Mouse (Mus musculus) ES-E14 (cell line): ENCODE results near the gene Abhd5. TPM values are rescaled to one million over a fixed set of nuclear protein-coding genes. Genes with fewer than 3 reads are reported as not detected.

ENCODE experiments used
- DNase-seq: peaks from one replicate; pipeline ENCODE4 v3.0.0-alpha.2; 2013; ENCODE audit warnings: low read depth, low spot score
- H3K27ac ChIP-seq: 2 replicates; pipeline ENCODE4 v1.5.1; 2012; ENCODE audit warnings: low read depth, mild to moderate bottlenecking, low read length, moderate library complexity, mixed read lengths; ENCODE audit not compliant: poor library complexity, insufficient read depth, severe bottlenecking
- H3K36me3 ChIP-seq: 2 replicates; pipeline ENCODE4 v1.6.1; 2012; ENCODE audit warnings: mild to moderate bottlenecking, low read length, moderate library complexity, mixed read lengths; ENCODE audit not compliant: control insufficient read depth, poor library complexity, insufficient read depth, severe bottlenecking
- H3K4me1 ChIP-seq, 2 experiments: fragments of 150-350 bp in 1 of 2; sonication (generic) in 1 of 2; 2 replicates each; pipeline ENCODE4 v1.6.1; 2012; ENCODE audit warnings: low read length in 2 of 2, mild to moderate bottlenecking in 1 of 2, mixed read lengths in 1 of 2; ENCODE audit not compliant: control insufficient read depth in 2 of 2, insufficient read depth in 2 of 2, poor library complexity in 1 of 2
- H3K4me3 ChIP-seq, 2 experiments: fragments of 150-350 bp in 1 of 2; sonication (generic) in 1 of 2; 2 replicates each; pipeline ENCODE4 v1.5.1; 2012; ENCODE audit warnings: low read length in 2 of 2, low read depth in 1 of 2, mild to moderate bottlenecking in 1 of 2, mixed read lengths in 1 of 2; ENCODE audit not compliant: insufficient read depth in 1 of 2, poor library complexity in 1 of 2, severe bottlenecking in 1 of 2
- H3K9ac ChIP-seq: 2 replicates; pipeline ENCODE4 v1.6.1; 2012; ENCODE audit warnings: low read depth, mild to moderate bottlenecking, low read length, mixed read lengths; ENCODE audit not compliant: poor library complexity, insufficient read depth, severe bottlenecking
- H3K9me3 ChIP-seq: fragments of 150-350 bp; sonication (generic); 2 replicates; pipeline ENCODE4 v1.6.1; 2012; ENCODE audit warnings: low read depth, mild to moderate bottlenecking, low read length; ENCODE audit not compliant: control insufficient read depth, insufficient read depth
- CHD2 ChIP-seq: IDR thresholded peaks from 2 replicates; pipeline ENCODE4 v1.6.1; 2014; ENCODE audit warnings: mild to moderate bottlenecking, low read depth, low read length, inconsistent platforms
- HCFC1 ChIP-seq: IDR thresholded peaks from 2 replicates; pipeline ENCODE4 v1.6.1; 2012; ENCODE audit warnings: low read length, inconsistent platforms, borderline replicate concordance; ENCODE audit not compliant: insufficient read depth
- MAFK ChIP-seq: IDR thresholded peaks from 2 replicates; pipeline ENCODE4 v1.6.1; 2014; ENCODE audit warnings: mild to moderate bottlenecking, low read depth, low read length, inconsistent platforms; ENCODE audit not compliant: insufficient read depth
- ZC3H11A ChIP-seq: IDR thresholded peaks from 2 replicates; pipeline ENCODE4 v1.6.1; 2012; ENCODE audit warnings: low read depth, mild to moderate bottlenecking, inconsistent platforms, low read length, borderline replicate concordance
- ZNF384 ChIP-seq: IDR thresholded peaks from 2 replicates; pipeline ENCODE4 v1.6.1; 2012; ENCODE audit warnings: low read depth, low read length, inconsistent platforms
- in situ Hi-C, 2 experiments: fragments of 600-800 bp; cut with MboI; formaldehyde crosslinking; loops; one replicate each; pipeline ENCODE4 v1.15.1; 2025; ENCODE audit warnings: low sequenced_read_pairs in 2 of 2, inconsistent platforms in 1 of 2; ENCODE audit not compliant: unreplicated experiment in 2 of 2
- total RNA-seq: library from RNA; depleted of rRNA; stranded (reverse); fragments of 300-350 nt; gene quantifications from 2 replicates; pipeline ENCODE4 v1.2.3, GENCODE M21; 2012

Abhd5 gene
- total RNA-seq, 1 experiment: 14.8 TPM

DNA sequence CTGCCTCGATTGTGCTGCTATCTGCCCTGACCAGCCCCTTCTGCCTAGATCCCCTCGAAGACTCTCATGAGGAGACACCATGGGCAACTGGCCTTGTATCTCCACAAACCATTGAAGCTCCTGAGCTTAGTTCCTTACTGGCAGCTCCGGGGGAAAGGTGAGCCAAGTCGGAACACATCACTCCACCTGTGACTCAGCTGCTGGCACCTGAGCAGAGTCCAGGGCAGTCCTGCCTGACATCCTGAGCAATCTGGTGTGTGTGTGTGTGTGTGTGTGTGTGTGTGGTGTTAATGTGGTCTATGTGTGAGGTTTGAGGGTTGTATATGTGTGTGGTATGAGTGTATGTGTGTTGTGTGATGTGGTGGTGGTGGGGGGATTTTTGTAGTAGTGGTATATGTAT, 49.8 kb downstream of the Abhd5 start:
- in situ Hi-C loops: no loop called here
- DNase-seq: no peak
- Histone ChIP-seq H3K36me3 (no peaks in the 10 kb centered on the region), H3K4me3 (no peak overlapping the region), H3K27ac (no peak overlapping the region), H3K9me3 (no peaks in the 10 kb centered on the region), H3K4me1 (no peaks in the 10 kb centered on the region), H3K9ac (no peak overlapping the region)
- TF ChIP-seq MAFK (no peak), CHD2 (no peak), ZNF384 (no peak), ZC3H11A (no peak)

GRCm38 (mm10) chr9:122410437-122411175, 59.2 kb downstream of the Abhd5 start:
- H3K9ac ChIP-seq: no peak overlapping the region
- in situ Hi-C loops: no loop called here
- H3K4me1 ChIP-seq: no peaks in the 10 kb centered on the region
- H3K4me3 ChIP-seq: no peak overlapping the region
- no peak for TF ChIP-seq MAFK
- TF ChIP-seq CHD2: no peak
- TF ChIP-seq ZC3H11A: no peak
- TF ChIP-seq ZNF384: no peak
- TF ChIP-seq HCFC1: no peak
- H3K9me3 ChIP-seq: no peaks in the 10 kb centered on the region
- no peaks in the 10 kb centered on the region for H3K36me3 ChIP-seq
- no peak overlapping the region for H3K27ac ChIP-seq
- DNase-seq: no peak

- no peak overlapping the region for H3K4me3 ChIP-seq
- no peak overlapping the region for H3K27ac ChIP-seq
- H3K4me1 ChIP-seq: no peaks in the 10 kb centered on the region
- H3K9ac ChIP-seq: no peak overlapping the region
- H3K36me3 ChIP-seq: no peaks in the 10 kb centered on the region
- TF ChIP-seq ZC3H11A (no peak), HCFC1 (no peak), ZNF384 (no peak), CHD2 (no peak), MAFK (no peak)
- no peak for DNase-seq
- in situ Hi-C loops: no loop called here
- H3K9me3 ChIP-seq: no peaks in the 10 kb centered on the region
These were observed 63.2 kb downstream of the Abhd5 start for GRCm38 (mm10) chr9:122414648-122415047.

- Histone ChIP-seq H3K9ac (no peak overlapping the region), H3K9me3 (no peaks in the 10 kb centered on the region), H3K36me3 (no peaks in the 10 kb centered on the region), H3K4me1 (no peaks in the 10 kb centered on the region), H3K27ac (no peak overlapping the region), H3K4me3 (no peak overlapping the region)
- no peak for DNase-seq
- TF ChIP-seq HCFC1 (no peak), MAFK (no peak), ZNF384 (no peak), CHD2 (no peak), ZC3H11A (no peak)
- in situ Hi-C loops: no loop called here
These were observed 63.8 kb downstream of the Abhd5 start for GRCm38 (mm10) chr9:122415056-122415775.
